Mouse (Mus musculus) c-Kit-positive CD71-positive TER-119-positive erythroid progenitor cells, embryonic 14.5 days (primary cell): ENCODE measurements around the gene Gk5.
A peak's percentile ranks its signal among the peaks of the same experiment; 100 is the strongest.
"Not testable (repeated sequence)": the region's sequence is repeated elsewhere in the genome, so short reads cannot be mapped to it uniquely, and the experiment has no call there.

Experiments used
- DNase-seq: peaks from one replicate; pipeline ENCODE4 v3.0.0-alpha.2; 2013; ENCODE audit warnings: low spot score

Gk5 gene

DNA sequence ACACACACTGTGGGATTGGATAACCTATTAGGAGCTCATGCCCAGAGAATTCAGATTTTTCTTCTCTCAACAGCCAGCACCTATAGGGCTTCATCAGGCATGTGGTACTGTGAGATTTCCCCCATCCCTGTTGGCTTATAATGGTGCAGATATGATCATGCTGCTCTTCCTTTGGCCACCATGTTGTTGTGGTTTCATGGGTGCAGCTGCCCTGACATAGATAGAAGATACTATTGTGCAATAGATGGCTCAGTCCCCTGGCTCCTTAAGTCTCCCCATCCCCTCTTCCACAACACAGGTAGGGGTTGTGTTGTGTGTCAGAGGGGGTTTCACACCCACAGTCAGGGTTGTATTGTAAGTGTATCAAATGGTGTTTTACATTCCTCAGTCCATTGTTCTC is 25.7 kb downstream of the Gk5 start:
- no peak for DNase-seq

- DNase-seq = no peak
These were observed 33.6 kb downstream of the Gk5 start for GRCm38 (mm10) chr9:96152801-96153200.

DNA sequence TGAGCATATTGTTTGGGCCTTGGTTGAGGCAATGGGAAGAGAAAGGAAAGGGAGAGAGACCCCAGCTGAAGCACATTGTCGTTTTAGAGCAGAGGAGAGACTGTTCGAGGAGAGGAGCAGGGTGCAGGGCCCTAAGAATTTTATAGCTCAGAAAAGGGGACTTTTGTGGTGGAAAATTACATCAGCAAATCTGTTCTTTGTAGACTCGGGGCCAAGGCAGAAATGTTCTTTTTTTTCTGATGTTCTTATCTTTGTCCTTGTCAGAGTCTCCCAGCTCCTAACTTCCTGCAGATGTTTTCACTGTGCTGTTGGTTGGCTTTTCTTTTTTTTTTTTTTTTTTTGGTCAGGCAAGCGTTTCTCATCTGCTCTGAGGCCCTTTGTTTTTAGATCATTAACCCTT is 39.3 kb downstream of the Gk5 start:
- DNase-seq = no peak

DNA sequence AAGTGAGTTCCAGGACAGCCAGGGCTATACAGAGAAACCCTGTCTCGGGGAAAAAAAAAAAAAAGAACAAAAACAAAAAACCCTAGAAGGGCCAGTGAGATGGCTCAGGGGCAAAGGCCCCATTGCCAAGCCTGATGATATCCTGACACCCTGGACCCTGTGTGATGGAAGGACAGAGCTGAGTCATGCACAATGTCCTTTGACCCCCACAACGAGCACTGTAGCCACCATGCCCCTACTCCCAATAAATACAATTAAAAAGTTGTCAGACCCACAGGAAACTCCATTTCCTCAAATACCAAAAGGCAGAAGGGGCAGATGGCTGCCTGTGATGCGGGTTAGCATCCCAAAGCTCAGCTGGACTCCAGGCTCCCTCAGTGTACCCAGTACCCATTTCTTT is 39.9 kb downstream of the Gk5 start:
- DNase-seq = no peak

- no peak for DNase-seq
These were observed 41.6 kb downstream of the Gk5 start for GRCm38 (mm10) chr9:96160767-96161166.

GRCm38 (mm10) chr9:96162421-96162820 is 43.3 kb downstream of the Gk5 start:
- DNase-seq = no peak

- DNase-seq = no peak
These were observed 44.3 kb downstream of the Gk5 start for GRCm38 (mm10) chr9:96163443-96163842.

DNA sequence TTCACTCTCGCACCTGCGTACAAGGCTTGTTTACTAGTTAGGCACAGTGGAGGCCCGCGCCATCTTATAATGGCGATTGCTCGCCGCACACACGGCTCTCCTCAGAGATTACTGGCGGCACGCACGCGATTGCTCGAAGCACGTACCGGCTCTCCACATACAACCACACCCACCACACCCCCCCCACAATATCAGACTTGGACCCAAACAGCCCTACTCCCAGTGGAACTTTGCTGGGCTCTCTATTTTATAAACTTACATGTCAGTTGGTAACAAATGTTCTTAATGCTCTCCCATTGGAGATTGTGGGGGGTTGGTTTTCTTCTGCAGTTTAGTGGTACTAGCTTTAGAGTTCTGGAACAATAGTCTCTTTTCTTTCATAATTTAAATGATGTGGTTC is 44.8 kb downstream of the Gk5 start:
- DNase-seq = not testable (repeated sequence)

- DNase-seq = peak; percentile 67
These were observed 48.0 kb downstream of the Gk5 start for GRCm38 (mm10) chr9:96167168-96167585.

DNA sequence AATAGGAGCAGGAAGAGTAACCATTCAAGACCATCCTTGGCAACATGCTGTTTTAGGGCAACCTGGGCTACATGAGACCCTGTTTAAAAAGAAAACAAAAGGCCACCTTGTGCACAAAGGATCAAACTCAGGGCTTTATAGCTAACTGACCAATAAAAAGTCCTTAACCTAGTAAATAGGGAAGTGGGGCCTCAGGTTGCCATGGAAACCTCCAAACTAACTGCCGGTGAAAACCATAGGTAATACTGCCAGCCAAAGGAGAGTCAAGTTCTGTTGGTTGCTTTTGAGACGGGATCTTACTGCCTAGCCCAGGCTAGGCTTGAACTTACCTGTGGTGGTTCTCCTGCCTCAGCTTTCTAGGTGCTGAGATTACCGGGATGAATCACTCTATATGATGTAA is 51.4 kb downstream of the Gk5 start:
- no peak for DNase-seq

- no peak for DNase-seq
These were observed 65.7 kb downstream of the Gk5 start for GRCm38 (mm10) chr9:96184909-96185308.

DNA sequence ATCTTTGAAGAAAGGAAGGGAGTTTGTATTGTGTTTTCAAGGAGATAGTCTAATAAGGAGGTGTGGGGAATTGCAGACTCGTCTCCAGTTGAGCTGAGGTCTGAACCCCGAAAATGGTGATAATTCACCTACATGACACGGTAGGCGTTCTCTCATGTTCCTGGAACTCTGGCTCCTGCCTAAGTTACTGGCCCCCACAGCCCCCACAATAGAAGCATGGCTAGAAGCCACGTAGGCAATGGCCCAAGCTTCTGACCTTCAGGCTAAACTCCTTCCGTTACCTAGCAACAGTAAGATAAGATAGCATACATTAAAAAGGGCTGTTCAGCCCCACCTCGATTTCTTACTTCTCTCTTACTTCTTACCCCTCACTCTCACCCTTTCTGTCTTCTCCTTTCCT is 67.5 kb downstream of the Gk5 start:
- DNase-seq = no peak

DNA sequence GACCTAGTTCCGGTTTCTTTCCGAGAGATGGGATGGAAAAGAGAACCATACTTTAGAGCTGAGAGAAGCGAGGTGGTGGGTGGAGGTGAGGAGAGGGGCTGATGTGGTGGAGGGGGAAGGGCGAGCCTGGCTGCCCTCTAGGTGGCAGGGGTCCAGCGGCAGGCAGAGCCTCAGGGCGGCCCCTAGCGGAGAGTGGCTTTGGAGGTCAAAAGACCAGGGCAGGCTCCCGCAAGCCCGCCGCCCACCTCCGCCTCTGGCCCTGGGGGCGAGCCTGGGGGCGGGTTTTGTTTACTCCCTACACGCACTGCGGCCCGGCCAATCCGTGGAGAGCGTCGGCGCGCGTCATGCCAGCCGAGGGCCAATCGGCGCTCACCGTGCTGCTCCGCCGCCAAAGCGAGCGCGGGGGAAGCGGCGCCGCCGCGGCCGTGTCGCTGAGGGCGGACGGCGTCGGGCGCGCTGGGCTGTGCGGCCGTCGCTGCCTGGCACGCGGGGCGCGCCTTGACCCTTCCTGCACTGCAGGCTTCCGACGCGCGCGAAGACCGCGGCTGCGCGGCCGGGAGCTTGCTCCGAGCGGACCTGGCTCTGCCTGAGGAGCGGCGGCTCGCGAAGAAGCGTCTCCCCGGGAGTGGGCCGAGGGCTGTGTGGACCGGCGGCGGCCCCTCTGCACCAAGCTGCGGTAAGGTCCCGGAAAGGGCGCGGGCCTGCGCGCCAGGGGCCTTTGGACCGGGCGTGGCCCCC is 76.9 kb downstream of the Gk5 start, which contains the start of gene Tfdp2:
TSS of gene Tfdp2 (plus strand) at position 391 of the 738 bp plus-strand sequence.
- DNase-seq = peak; percentile 83

DNA sequence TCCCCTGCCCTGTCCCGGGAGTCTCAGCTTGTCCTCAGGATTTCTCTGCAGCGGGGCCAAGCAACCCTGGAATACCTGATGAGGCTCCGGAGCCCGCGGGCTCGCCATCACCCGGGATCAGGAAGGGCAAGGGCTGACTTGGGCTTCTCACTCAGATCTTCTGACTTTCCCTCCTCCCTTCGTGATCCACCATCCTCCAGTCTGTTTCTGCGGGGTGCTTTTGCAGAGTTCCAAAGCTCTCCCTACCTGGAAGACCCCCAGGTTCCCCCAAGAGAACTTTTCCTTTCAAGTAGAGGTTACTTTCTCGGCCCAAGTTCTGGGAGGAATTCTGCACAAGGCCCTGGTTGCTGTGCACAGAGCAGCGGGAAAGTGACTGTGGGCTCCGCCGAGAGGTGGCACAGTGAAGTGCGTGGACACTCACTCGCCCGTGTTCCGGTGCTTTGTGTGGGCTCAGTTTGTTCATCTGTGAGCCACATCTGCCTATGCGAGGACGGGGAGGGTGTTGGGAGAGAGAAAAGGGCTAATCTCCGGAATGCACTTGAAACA is 77.5 kb downstream of the Gk5 start:
- peak; percentile 32 for DNase-seq

- DNase-seq = no peak
These were observed 78.6 kb downstream of the Gk5 start for GRCm38 (mm10) chr9:96197806-96198205.

DNA sequence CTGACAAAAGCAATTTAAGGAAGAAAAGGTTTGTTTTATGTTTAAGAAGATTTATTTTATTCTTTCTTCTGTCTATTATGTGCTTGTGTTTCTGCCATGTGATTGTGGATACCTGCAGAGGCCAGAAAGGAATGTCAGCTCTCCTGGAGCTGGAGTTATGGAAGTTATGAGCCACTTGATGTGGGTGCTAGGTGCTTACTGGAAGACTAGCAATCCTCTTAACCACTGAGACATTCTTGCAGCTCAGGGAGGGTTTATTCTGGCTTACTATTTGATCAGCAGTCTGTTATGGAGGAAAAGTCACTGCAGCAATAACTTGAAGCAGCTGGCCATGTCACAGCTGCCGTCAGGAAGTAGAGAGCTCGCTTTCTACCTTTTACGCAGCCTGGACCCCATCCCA is 84.5 kb downstream of the Gk5 start:
- no peak for DNase-seq

- DNase-seq = no peak
These were observed 88.3 kb downstream of the Gk5 start for GRCm38 (mm10) chr9:96207428-96207827.

DNA sequence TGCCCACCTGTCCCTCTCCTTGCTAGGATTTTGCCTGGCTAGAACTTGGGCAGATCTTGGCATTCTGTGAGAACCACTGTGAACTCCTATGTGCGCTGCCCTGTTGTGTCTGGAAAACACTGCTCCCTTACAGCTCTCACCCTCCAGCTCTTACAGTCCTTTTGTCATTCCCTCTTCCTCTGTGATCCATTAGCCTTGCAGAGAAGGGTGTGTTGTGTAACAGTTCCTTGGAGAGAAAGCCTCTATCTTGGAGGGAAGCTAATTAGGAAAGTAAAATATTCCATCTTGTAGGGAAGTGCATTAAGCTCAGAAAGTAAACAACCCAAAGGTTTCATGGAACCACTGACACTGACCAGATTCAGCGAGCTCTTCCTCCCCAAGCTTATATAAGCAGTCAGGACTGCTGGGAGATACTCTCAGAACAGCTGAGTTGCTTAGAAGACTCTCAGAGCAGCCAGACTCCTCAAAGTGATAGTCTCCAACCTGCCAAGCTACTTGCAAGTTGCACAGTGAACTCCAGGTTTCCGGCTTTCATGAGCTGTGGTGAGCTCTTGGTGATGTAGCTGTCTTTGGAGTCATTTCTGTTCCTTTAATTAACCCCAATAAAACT is 94.0 kb downstream of the Gk5 start:
- no peak for DNase-seq

DNA sequence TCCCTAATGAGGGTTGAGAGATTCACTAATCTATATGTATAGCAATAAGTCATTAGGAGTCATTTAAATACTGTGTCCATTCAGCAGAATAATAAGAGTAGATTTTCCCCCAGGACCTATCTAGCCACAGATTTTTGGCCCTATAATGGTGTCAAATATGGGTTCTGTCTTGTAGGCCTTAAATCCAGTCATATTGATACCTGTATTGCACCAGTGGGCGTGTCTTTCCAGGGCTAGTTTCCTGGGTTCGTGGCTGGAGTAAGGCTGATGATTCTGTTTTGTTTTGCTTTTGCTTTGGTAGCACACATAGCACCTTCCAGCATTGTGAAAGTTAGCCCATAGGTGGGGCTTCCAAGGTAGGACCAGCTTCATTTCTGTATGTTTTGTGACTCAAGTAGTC is 95.0 kb downstream of the Gk5 start:
- no peak for DNase-seq

DNA sequence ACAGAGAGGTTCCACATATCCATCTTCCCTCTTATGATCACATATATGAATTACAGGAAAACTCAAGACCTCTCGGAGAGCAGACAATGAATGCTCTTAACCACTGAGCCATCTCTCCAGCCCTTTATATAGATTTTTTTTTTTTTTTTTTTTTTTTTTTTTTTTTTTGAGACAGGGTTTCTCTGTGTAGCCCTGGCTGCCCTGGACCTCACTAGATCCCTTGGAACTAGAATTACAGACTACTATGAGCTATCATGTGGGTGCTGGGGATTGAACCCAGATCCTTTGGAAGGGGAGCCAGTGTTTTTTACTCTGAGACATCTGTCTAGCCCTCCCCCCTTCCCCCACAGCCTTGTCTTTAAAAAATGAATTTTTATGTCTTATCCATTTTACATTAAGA is 98.1 kb downstream of the Gk5 start:
- DNase-seq = no peak

DNA sequence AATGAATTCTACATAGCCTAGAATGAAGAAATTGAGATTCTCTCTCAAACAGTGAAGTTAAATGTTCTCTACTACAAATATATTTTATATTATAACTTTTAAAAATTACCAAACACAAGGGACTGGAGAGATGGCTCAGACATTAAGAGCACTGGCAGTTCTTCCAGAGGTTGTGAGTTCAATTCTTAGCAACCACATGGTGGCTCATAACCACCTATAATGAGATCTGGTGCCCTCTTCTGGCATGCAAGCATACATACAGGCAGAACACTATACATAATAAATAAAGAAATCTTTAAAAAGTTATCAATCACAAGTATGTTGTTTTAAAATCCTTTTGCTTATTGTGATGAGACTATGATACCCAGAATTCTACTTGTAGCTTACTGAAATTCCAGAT is 98.6 kb downstream of the Gk5 start:
- no peak for DNase-seq

- no peak for DNase-seq
These were observed 100.0 kb downstream of the Gk5 start for GRCm38 (mm10) chr9:96219114-96219669.

- no peak for DNase-seq
These were observed 101.3 kb downstream of the Gk5 start for GRCm38 (mm10) chr9:96220419-96220818.
